ENCODE assay signal across 7 mouse cellular contexts in genomic region chr3:107233351-107233813, GRCm38 (mm10). TPM values are rescaled to one million over a fixed set of nuclear protein-coding genes. Genes with fewer than 3 reads are reported as not detected.
DNase-seq lines count a peak whose midpoint lies in the region; ATAC-seq and TF ChIP-seq lines count a peak whose summit lies in the region.

No protein-coding gene starts in this region.

- whole genome bisulfite sequencing in intestine, embryonic 14.5 days: 8% methylated on average over 11 of the region's 11 CpGs
- 6% methylated on average over 11 of the region's 11 CpGs for WGBS in midbrain, embryonic 14.5 days
- WGBS in spleen, adult 2 months: 2% methylated on average over 11 of the region's 11 CpGs

- H3K4me2 ChIP-seq in intestine, embryonic 14.5 days (ENCODE audit: low read length): no peak overlapping the region
- no peak overlapping the region for H3K4me2 ChIP-seq in midbrain, embryonic 14.5 days (ENCODE audit: low read length)

- 0 out of 2 replicates have a peak, but pooled peaks have one; percentile 25 for ATAC-seq in intestine, embryonic 14.5 days (replicated peaks; ENCODE audit: low FRiP score, low TSS enrichment, low read depth)
- ATAC-seq in midbrain, embryonic 14.5 days (ENCODE audit: low FRiP score, low TSS enrichment): peak; percentile 49

- peak; percentile 97 for TF ChIP-seq CTCF in cortical plate, adult 2 months (IDR thresholded peaks at IDR 0.05; ENCODE audit: extremely low read depth, insufficient read depth, low read length)
- peak; percentile 90; the same call in 1 of the 2 replicates for TF ChIP-seq CTCF in spleen, adult 2 months (IDR thresholded peaks at IDR 0.05; ENCODE audit: extremely low read depth, insufficient read depth, insufficient read length, insufficient replicate concordance)

- H3K4me3 ChIP-seq in cortical plate, adult 2 months (ENCODE audit: insufficient read depth, low read length): no peak overlapping the region; the same call in 1 of the 2 replicates
- H3K4me3 ChIP-seq in intestine, embryonic 14.5 days (ENCODE audit: low read depth, low read length): no peak overlapping the region
- no peak overlapping the region for H3K4me3 ChIP-seq in midbrain, embryonic 14.5 days (replicated peaks; ENCODE audit: low read depth, low read length)
- H3K4me3 ChIP-seq in spleen, adult 2 months (ENCODE audit: extremely low read depth, insufficient read depth, insufficient read length): no peak overlapping the region

- TF ChIP-seq POLR2A in cortical plate, adult 2 months (IDR thresholded peaks at IDR 0.05; ENCODE audit: extremely low read depth, insufficient read depth, low read length): no peak
- TF ChIP-seq POLR2A in spleen, adult 2 months (IDR thresholded peaks at IDR 0.05; ENCODE audit: low read depth, low read length): no peak

- no peak overlapping the region for H3K9ac ChIP-seq in intestine, embryonic 14.5 days (ENCODE audit: low read length)
- no peak overlapping the region for H3K9ac ChIP-seq in midbrain, embryonic 14.5 days (replicated peaks; ENCODE audit: low read length)

- no peaks in the 10 kb centered on the region for H3K4me1 ChIP-seq in cortical plate, adult 2 months (ENCODE audit: control insufficient read depth, insufficient read depth, low read length)
- H3K4me1 ChIP-seq in intestine, embryonic 14.5 days (replicated peaks; ENCODE audit: control insufficient read depth, insufficient read depth, low read length): peaks cover 7% of the 10 kb centered on the region
- H3K4me1 ChIP-seq in midbrain, embryonic 14.5 days (ENCODE audit: control insufficient read depth, insufficient read depth, low read length): no peaks in the 10 kb centered on the region
- H3K4me1 ChIP-seq in spleen, adult 2 months (ENCODE audit: control insufficient read depth, insufficient read depth, insufficient read length): peaks cover 5% of the 10 kb centered on the region; the same call in 1 of the 2 replicates

- DNase-seq in adrenal gland, adult (ENCODE audit: inconsistent age in 2 of 2, low spot score in 1 of 2): peak; percentile 66 to 93
- peak; percentile 74 for DNase-seq in gastrocnemius, postnatal 14 days
- peak; percentile 94 for DNase-seq in intestine, embryonic 14.5 days (ENCODE audit: low spot score)
- peak; percentile 87 to 93 for DNase-seq in left cerebral cortex, postnatal 25 days (ENCODE audit: low spot score in 2 of 2)
- peak; percentile 94 for DNase-seq in midbrain, embryonic 14.5 days
- peak; percentile 66 to 75 for DNase-seq in spleen, adult 2 months (ENCODE audit: low read depth in 1 of 2, low spot score in 2 of 2)

- intact Hi-C loops in gastrocnemius, postnatal 14 days (cut with DNase I; ENCODE audit: low total_unique reads): no loop called here
- intact Hi-C loops in left cerebral cortex, postnatal 25 days (cut with DNase I): loop anchor here (1.0 to 10.0 kb wide), 5 partner anchors 27 to 381 kb away; no protein-coding TSS in a partner anchor

- no peaks in the 10 kb centered on the region for H3K27me3 ChIP-seq in intestine, embryonic 14.5 days (replicated peaks; ENCODE audit: control insufficient read depth, insufficient read depth, low read length)
- H3K27me3 ChIP-seq in midbrain, embryonic 14.5 days (ENCODE audit: control insufficient read depth, insufficient read depth, low read length): no peaks in the 10 kb centered on the region
- no peaks in the 10 kb centered on the region for H3K27me3 ChIP-seq in spleen, adult 2 months (ENCODE audit: control insufficient read depth, insufficient read depth, low read length)

- no peak overlapping the region for H3K27ac ChIP-seq in cortical plate, adult 2 months (ENCODE audit: insufficient read depth, low read length)
- H3K27ac ChIP-seq in intestine, embryonic 14.5 days (ENCODE audit: low read depth): no peak overlapping the region
- no peak overlapping the region for H3K27ac ChIP-seq in midbrain, embryonic 14.5 days (replicated peaks; ENCODE audit: low read depth, low read length)
- H3K27ac ChIP-seq in spleen, adult 2 months (ENCODE audit: insufficient read depth, low read length): no peak overlapping the region

- H3K36me3 ChIP-seq in intestine, embryonic 14.5 days (ENCODE audit: control insufficient read depth, insufficient read depth, low read length): no peaks in the 10 kb centered on the region
- H3K36me3 ChIP-seq in midbrain, embryonic 14.5 days (ENCODE audit: control insufficient read depth, insufficient read depth, low read length): no peaks in the 10 kb centered on the region
- no peaks in the 10 kb centered on the region for H3K36me3 ChIP-seq in spleen, adult 2 months (ENCODE audit: control insufficient read depth, insufficient read depth, low read length)

- H3K9me3 ChIP-seq in intestine, embryonic 14.5 days (ENCODE audit: control insufficient read depth, low read length): no peaks in the 10 kb centered on the region
- H3K9me3 ChIP-seq in midbrain, embryonic 14.5 days (ENCODE audit: control insufficient read depth, low read length): no peaks in the 10 kb centered on the region

RNA-seq across cellular contexts. Expression of gene A630076J17Rik, which starts 3.0 kb away (rescaled TPM):
- not detected in 2 replicates for polyA plus RNA-seq in cortical plate, adult 2 months (2012; rRNA removed)
- not detected for total RNA-seq in gastrocnemius, postnatal 14 days (2021)
- polyA plus RNA-seq in intestine, embryonic 14.5 days (2014; fragmentation: Nextera tagmentation; extraction: Ambion mirVana): not detected in 2 replicates
- total RNA-seq in left cerebral cortex, postnatal 25 days (2021): not detected
- polyA plus RNA-seq in midbrain, embryonic 14.5 days (2014; fragmentation: Nextera tagmentation; extraction: Ambion mirVana): not detected in 2 replicates
- not detected in 2 replicates for polyA plus RNA-seq in spleen, adult 2 months (2012; rRNA removed)

RNA-seq across cellular contexts. Expression of gene Prok1, which starts 6.1 kb away (rescaled TPM):
- 0.06 and 0.10 TPM in 2 replicates for polyA plus RNA-seq in cortical plate, adult 2 months (2012; rRNA removed)
- not detected for total RNA-seq in gastrocnemius, postnatal 14 days (2021)
- polyA plus RNA-seq in intestine, embryonic 14.5 days (2014; fragmentation: Nextera tagmentation; extraction: Ambion mirVana): not detected in 2 replicates
- under 1 TPM in 1 of 2 experiments, not detected in 1; 0.18 TPM for total RNA-seq in left cerebral cortex, postnatal 25 days (2021)
- polyA plus RNA-seq in midbrain, embryonic 14.5 days (2014; fragmentation: Nextera tagmentation; extraction: Ambion mirVana): 0.12 and 0.16 TPM in 2 replicates
- not detected in 2 replicates for polyA plus RNA-seq in spleen, adult 2 months (2012; rRNA removed)

RNA-seq across cellular contexts. Expression of gene Cym, which starts 11.8 kb away (rescaled TPM):
- 0.10 and 0.13 TPM in 2 replicates for polyA plus RNA-seq in cortical plate, adult 2 months (2012; rRNA removed)
- total RNA-seq in gastrocnemius, postnatal 14 days (2021): not detected
- polyA plus RNA-seq in intestine, embryonic 14.5 days (2014; fragmentation: Nextera tagmentation; extraction: Ambion mirVana): 4.5 and 12.9 TPM in 2 replicates
- total RNA-seq in left cerebral cortex, postnatal 25 days (2021): not detected
- 0.17 TPM in 1 of 2 replicates, not detected in the other for polyA plus RNA-seq in midbrain, embryonic 14.5 days (2014; fragmentation: Nextera tagmentation; extraction: Ambion mirVana)
- polyA plus RNA-seq in spleen, adult 2 months (2012; rRNA removed): 0.22 and 0.33 TPM in 2 replicates

RNA-seq across cellular contexts. Expression of gene Lamtor5, which starts 45.3 kb away (rescaled TPM):
- polyA plus RNA-seq in cortical plate, adult 2 months (2012; rRNA removed): 115 and 123 TPM in 2 replicates
- 10 to 100 TPM; 46.8 to 53.2 TPM for total RNA-seq in gastrocnemius, postnatal 14 days (2021)
- polyA plus RNA-seq in intestine, embryonic 14.5 days (2014; fragmentation: Nextera tagmentation; extraction: Ambion mirVana): 196 and 202 TPM in 2 replicates
- total RNA-seq in left cerebral cortex, postnatal 25 days (2021): 10 to 100 TPM; 66.9 to 73.0 TPM
- 190 and 210 TPM in 2 replicates for polyA plus RNA-seq in midbrain, embryonic 14.5 days (2014; fragmentation: Nextera tagmentation; extraction: Ambion mirVana)
- polyA plus RNA-seq in spleen, adult 2 months (2012; rRNA removed): 54.0 and 59.0 TPM in 2 replicates

RNA-seq across cellular contexts. Expression of gene Kcna10, which starts 50.5 kb away (rescaled TPM):
- polyA plus RNA-seq in cortical plate, adult 2 months (2012; rRNA removed): 0.15 and 0.19 TPM in 2 replicates
- total RNA-seq in gastrocnemius, postnatal 14 days (2021): under 1 TPM in 1 of 2 experiments, not detected in 1; 0.10 TPM
- not detected in 2 replicates for polyA plus RNA-seq in intestine, embryonic 14.5 days (2014; fragmentation: Nextera tagmentation; extraction: Ambion mirVana)
- not detected for total RNA-seq in left cerebral cortex, postnatal 25 days (2021)
- polyA plus RNA-seq in midbrain, embryonic 14.5 days (2014; fragmentation: Nextera tagmentation; extraction: Ambion mirVana): not detected in 2 replicates
- not detected in 2 replicates for polyA plus RNA-seq in spleen, adult 2 months (2012; rRNA removed)
